Mouse (Mus musculus): ENCODE measurements around the gene Gm17361.
"Not testable (repeated sequence)": the region's sequence is repeated elsewhere in the genome, so short reads cannot be mapped to it uniquely, and the experiment has no call there.

Gene Gm17361

DNA sequence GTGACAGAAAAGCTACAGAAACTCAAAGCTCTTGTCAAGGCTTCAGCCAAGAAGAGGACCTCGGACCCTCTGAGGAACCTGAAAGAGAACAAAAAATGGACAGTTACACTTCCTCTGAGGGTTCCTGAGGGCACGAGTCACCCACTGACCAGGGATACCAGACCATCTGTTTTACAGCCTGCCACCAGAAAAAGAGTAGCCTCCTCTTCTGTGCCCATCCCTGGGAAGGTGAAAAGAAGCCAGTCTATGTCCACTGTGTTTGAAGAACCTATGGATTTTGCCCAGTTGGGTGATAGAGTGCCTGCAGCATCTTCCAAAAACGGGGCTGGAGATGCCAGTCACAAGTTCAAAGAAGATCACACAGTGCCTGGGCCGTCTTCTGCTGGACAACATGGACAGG lies at the start of gene Gm17361:
Gm17361 (plus strand) TSS at position 301 of the 400 bp plus-strand sequence.
- DNase-seq (ENCODE audit: low read depth, low spot score), result not testable (repeated sequence)

Data from brain, embryonic 18.5 days (tissue).